Mouse (Mus musculus) kidney, embryonic 14.5 days (tissue): ENCODE measurements around the gene 4930563M21Rik. TPM values are rescaled to one million over a fixed set of nuclear protein-coding genes. Genes with fewer than 3 reads are reported as not detected.

Experiments
- polyA plus RNA-seq: library from polyadenylated mRNA; unstranded; fragments of >200 nt; fragmentation: Nextera tagmentation; extraction: Ambion mirVana; gene quantifications from 2 replicates; pipeline ENCODE4 v1.2.1, GENCODE M21; 2014

Gene 4930563M21Rik
- polyA plus RNA-seq, 1 experiment from 2014 or later, result not detected

Other genes starting within 250 kb of the 4930563M21Rik start
- gene Scaper, start 72.4 kb downstream of the 4930563M21Rik start, polyA plus RNA-seq, result 8.9 and 10.3 TPM in 2 replicates
- 278 and 283 TPM in 2 replicates for gene Rcn2, start 31.3 kb upstream of the 4930563M21Rik start, polyA plus RNA-seq
- 0.28 and 0.53 TPM in 2 replicates for gene Pstpip1, start 79.4 kb upstream of the 4930563M21Rik start, polyA plus RNA-seq
- gene Tspan3, start 154.9 kb upstream of the 4930563M21Rik start, polyA plus RNA-seq, result 418 and 533 TPM in 2 replicates